Mouse (Mus musculus) adrenal gland, postnatal 36 days (tissue): ENCODE measurements around the gene Btn2a2. TPM values are rescaled to one million over a fixed set of nuclear protein-coding genes. Genes with fewer than 3 reads are reported as not detected.
A peak's percentile ranks its signal among the peaks of the same experiment; 100 is the strongest.

Source experiments
- DNase-seq, 2 experiments: peaks; one replicate each; pipeline ENCODE4 v3.0.0; 2021; ENCODE audit warnings: mixed read lengths in 1 of 2
- long read RNA-seq, 2 experiments: library from polyadenylated mRNA; stranded (forward); transcript quantifications; one replicate each; pipeline ENCODE4 v2.0.0; 2021; ENCODE audit warnings: borderline sequencing depth in 2 of 2
- total RNA-seq, 2 experiments: library from RNA; stranded (reverse); gene quantifications; 2 replicates each; pipeline ENCODE4 v1.2.3; 2021

Gene Btn2a2
- total RNA-seq: not detected
- long read RNA-seq, experiment 1: 0 reads
- long read RNA-seq, experiment 2: 0 reads

GRCm38 (mm10) chr13:23488400-23489322 is at the start of gene Btn2a2:
Gene Btn2a2, minus strand, starts transcription at chr13:23488857.
- peak; percentile 63 to 68 for DNase-seq

GRCm38 (mm10) chr13:23538249-23538648 is 49.6 kb upstream of the Btn2a2 start:
- no peak for DNase-seq

- no peak for DNase-seq
Observed at GRCm38 (mm10) chr13:23537006-23537710, 48.5 kb upstream of the Btn2a2 start.

- no peak for DNase-seq
Observed at GRCm38 (mm10) chr13:23536076-23536822, 47.6 kb upstream of the Btn2a2 start.

GRCm38 (mm10) chr13:23535137-23536075 is 46.7 kb upstream of the Btn2a2 start, which contains the start of gene Hist1h3g:
Gene Hist1h3g, plus strand, starts transcription at chr13:23535422.
- peak; percentile 85 to 88 for DNase-seq

- peak in 1 of 2 experiments; percentile 16 for DNase-seq
Observed at GRCm38 (mm10) chr13:23534368-23535131, 45.9 kb upstream of the Btn2a2 start.

GRCm38 (mm10) chr13:23533560-23534367 is 45.1 kb upstream of the Btn2a2 start, which contains the start of gene Hist1h2af:
Gene Hist1h2af, plus strand, starts transcription at chr13:23533906.
- peak; percentile 61 to 67 for DNase-seq

GRCm38 (mm10) chr13:23532262-23533075 is 43.8 kb upstream of the Btn2a2 start:
- DNase-seq: no peak

- DNase-seq: peak; percentile 93 to 94
Observed at GRCm38 (mm10) chr13:23530901-23531875, 42.5 kb upstream of the Btn2a2 start, which contains the start of gene Hist1h4h. Gene Hist1h4h, plus strand, starts transcription at chr13:23531050.

- peak; percentile 41 to 56 for DNase-seq
Observed at GRCm38 (mm10) chr13:23530181-23530900, 41.7 kb upstream of the Btn2a2 start.

GRCm38 (mm10) chr13:23529480-23530165 is 41.0 kb upstream of the Btn2a2 start:
- DNase-seq: no peak

GRCm38 (mm10) chr13:23529005-23529404 is 40.3 kb upstream of the Btn2a2 start:
- no peak for DNase-seq

- DNase-seq: peak; percentile 88 to 92
Observed at GRCm38 (mm10) chr13:23526312-23526711, 37.7 kb upstream of the Btn2a2 start.

- no peak for DNase-seq
Observed at GRCm38 (mm10) chr13:23525901-23526300, 37.2 kb upstream of the Btn2a2 start.

GRCm38 (mm10) chr13:23524654-23525053 is 36.0 kb upstream of the Btn2a2 start:
- DNase-seq: peak; percentile 84 to 86

GRCm38 (mm10) chr13:23523976-23524375 is 35.3 kb upstream of the Btn2a2 start:
- no peak for DNase-seq
